Mouse (Mus musculus) MEL (cell line): ENCODE measurements at regions not wholly inside any gene's neighbourhood (a gene's known extent, or its start where the extent isn't known, plus 50 kb on each side); places are given as distances from the start of the nearest gene placed in this dataset.

Experiments used
- DNase-seq: peaks from one replicate; pipeline ENCODE4 v3.0.0; 2011; ENCODE audit warnings: low read depth, low spot score
- H3K27ac ChIP-seq: 2 replicates; pipeline ENCODE4 v1.5.1; 2012; ENCODE audit warnings: low read depth, mild to moderate bottlenecking, control low read depth, low read length, moderate library complexity; ENCODE audit not compliant: control insufficient read depth
- H3K27me3 ChIP-seq, 2 experiments: fragments of 150-350 bp in 1 of 2; sonication (generic) in 1 of 2; 2 replicates each; pipeline ENCODE4 v1.6.1; 2012; ENCODE audit warnings: low read length in 2 of 2, mild to moderate bottlenecking in 2 of 2, improper control_type of control experiment in 1 of 2, moderate library complexity in 1 of 2; ENCODE audit not compliant: insufficient read depth in 2 of 2, control insufficient read depth in 1 of 2
- H3K36me3 ChIP-seq, 2 experiments: 2 replicates each; pipeline ENCODE4 v1.6.1; 2012 to 2014; ENCODE audit warnings: low read length in 2 of 2, improper control_type of control experiment in 1 of 2, inconsistent platforms in 1 of 2, mild to moderate bottlenecking in 1 of 2; ENCODE audit not compliant: insufficient read depth in 2 of 2, control insufficient read depth in 1 of 2
- H3K4me1 ChIP-seq, 2 experiments: fragments of 150-350 bp in 1 of 2; sonication (generic) in 1 of 2; 2 replicates each; pipeline ENCODE4 v1.6.1; 2012; ENCODE audit warnings: low read length in 2 of 2, improper control_type of control experiment in 1 of 2, mild to moderate bottlenecking in 1 of 2; ENCODE audit not compliant: insufficient read depth in 2 of 2, control insufficient read depth in 1 of 2
- H3K4me3 ChIP-seq, 2 experiments: fragments of 150-350 bp in 1 of 2; sonication (generic) in 1 of 2; 2 replicates each; pipeline ENCODE4 v1.5.1; 2012; ENCODE audit warnings: low read depth in 2 of 2, low read length in 2 of 2, mild to moderate bottlenecking in 2 of 2, moderate library complexity in 2 of 2, control low read depth in 1 of 2, improper control_type of control experiment in 1 of 2; ENCODE audit not compliant: control insufficient read depth in 1 of 2, insufficient read depth in 1 of 2
- H3K79me2 ChIP-seq: 2 replicates; pipeline ENCODE4 v1.6.1; 2012; ENCODE audit warnings: mild to moderate bottlenecking, low read length, moderate library complexity; ENCODE audit not compliant: control insufficient read depth, poor library complexity, insufficient read depth
- H3K9ac ChIP-seq: 2 replicates; pipeline ENCODE4 v1.6.1; 2012; ENCODE audit warnings: low read depth, mild to moderate bottlenecking, control low read depth, low read length, moderate library complexity; ENCODE audit not compliant: control insufficient read depth, poor library complexity, severe bottlenecking
- H3K9me3 ChIP-seq: fragments of 150-350 bp; sonication (generic); replicated peaks from 2 replicates; pipeline ENCODE4 v1.6.1; 2012; ENCODE audit warnings: mild to moderate bottlenecking, low read length, improper control_type of control experiment, moderate library complexity; ENCODE audit not compliant: insufficient read depth
- CTCF ChIP-seq, 3 experiments: IDR thresholded peaks in 2 of 3; conservative IDR thresholded peaks in 1 of 3; 2 replicates each; pipeline ENCODE4 v1.5.1; 2011 to 2012; ENCODE audit warnings: low read length in 3 of 3, low read depth in 2 of 3, mild to moderate bottlenecking in 2 of 3, improper control_type of control experiment in 1 of 3, inconsistent platforms in 1 of 3, mixed read lengths in 1 of 3, moderate library complexity in 1 of 3; ENCODE audit not compliant: control insufficient read depth in 1 of 3, insufficient read depth in 1 of 3, poor library complexity in 1 of 3, severe bottlenecking in 1 of 3
- ETS1 ChIP-seq: IDR thresholded peaks from 2 replicates; pipeline ENCODE4 v1.6.1; 2012; ENCODE audit warnings: low read depth, mild to moderate bottlenecking, inconsistent platforms, low read length, improper control_type of control experiment, moderate library complexity
- GABPA ChIP-seq: IDR thresholded peaks from 2 replicates; pipeline ENCODE4 v1.6.1; 2012; ENCODE audit warnings: low read depth, mild to moderate bottlenecking, inconsistent platforms, low read length, improper control_type of control experiment, moderate library complexity
- GATA1 ChIP-seq: IDR thresholded peaks from 2 replicates; pipeline ENCODE4 v1.6.1; 2011; ENCODE audit warnings: low read depth, low read length, improper control_type of control experiment
- HCFC1 ChIP-seq: IDR thresholded peaks from 2 replicates; pipeline ENCODE4 v1.6.1; 2012; ENCODE audit warnings: low read depth, mild to moderate bottlenecking, inconsistent platforms, low read length, improper control_type of control experiment, moderate library complexity
- KAT2A ChIP-seq: conservative IDR thresholded peaks from 2 replicates; pipeline ENCODE4 v1.6.1; 2012; ENCODE audit warnings: low read depth, low read length, improper control_type of control experiment, inconsistent platforms
- MAFK ChIP-seq: IDR thresholded peaks from 2 replicates; pipeline ENCODE4 v1.6.1; 2011; ENCODE audit warnings: low read depth, mild to moderate bottlenecking, low read length, improper control_type of control experiment, borderline replicate concordance
- MAX ChIP-seq: IDR thresholded peaks from 2 replicates; pipeline ENCODE4 v1.6.1; 2011; ENCODE audit warnings: low read length, improper control_type of control experiment
- MEF2A ChIP-seq: IDR thresholded peaks from 2 replicates; pipeline ENCODE4 v1.6.1; 2014; ENCODE audit warnings: low read depth, mild to moderate bottlenecking, inconsistent platforms, low read length, improper control_type of control experiment; ENCODE audit not compliant: poor library complexity, insufficient replicate concordance, severe bottlenecking; ENCODE audit errors: extremely low read depth
- MXI1 ChIP-seq: IDR thresholded peaks from 2 replicates; pipeline ENCODE4 v1.6.1; 2011; ENCODE audit warnings: mild to moderate bottlenecking, low read depth, low read length, improper control_type of control experiment
- MYC ChIP-seq: IDR thresholded peaks from 2 replicates; pipeline ENCODE4 v1.6.1; 2011; ENCODE audit warnings: low read depth, mild to moderate bottlenecking, low read length, improper control_type of control experiment, moderate library complexity
- NELFE ChIP-seq: IDR thresholded peaks from 2 replicates; pipeline ENCODE4 v1.6.1; 2011; ENCODE audit warnings: low read depth, low read length, improper control_type of control experiment
- NRF1 ChIP-seq: IDR thresholded peaks from 2 replicates; pipeline ENCODE4 v1.6.1; 2014; ENCODE audit warnings: low read depth, mild to moderate bottlenecking, inconsistent platforms, low read length, improper control_type of control experiment, moderate library complexity; ENCODE audit not compliant: poor library complexity, insufficient read depth, severe bottlenecking
- POLR2A ChIP-seq, 2 experiments: IDR thresholded peaks; 2 replicates each; pipeline ENCODE4 v1.6.1; 2011 to 2012; ENCODE audit warnings: low read length in 2 of 2, mild to moderate bottlenecking in 2 of 2, control low read depth in 1 of 2, improper control_type of control experiment in 1 of 2, low read depth in 1 of 2, moderate library complexity in 1 of 2; ENCODE audit not compliant: control insufficient read depth in 1 of 2, insufficient read depth in 1 of 2, poor library complexity in 1 of 2
- POLR2AphosphoS2 ChIP-seq: IDR thresholded peaks from 2 replicates; pipeline ENCODE4 v1.6.1; 2011; ENCODE audit warnings: low read length, improper control_type of control experiment
- RAD21 ChIP-seq: IDR thresholded peaks from 2 replicates; pipeline ENCODE4 v1.6.1; 2011; ENCODE audit warnings: mild to moderate bottlenecking, low read depth, low read length, improper control_type of control experiment
- SIN3A ChIP-seq: IDR thresholded peaks from 2 replicates; pipeline ENCODE4 v1.6.1; 2012; ENCODE audit warnings: low read length, improper control_type of control experiment, inconsistent platforms
- SMC3 ChIP-seq: IDR thresholded peaks from 2 replicates; pipeline ENCODE4 v1.6.1; 2011; ENCODE audit warnings: low read depth, low read length, improper control_type of control experiment
- UBTF ChIP-seq: IDR thresholded peaks from 2 replicates; pipeline ENCODE4 v1.6.1; 2012; ENCODE audit warnings: low read depth, mild to moderate bottlenecking, inconsistent platforms, low read length, improper control_type of control experiment, moderate library complexity, borderline replicate concordance; ENCODE audit not compliant: insufficient read depth
- USF1 ChIP-seq: IDR thresholded peaks from 2 replicates; pipeline ENCODE4 v1.6.1; 2014; ENCODE audit warnings: low read depth, mild to moderate bottlenecking, inconsistent platforms, low read length, improper control_type of control experiment, moderate library complexity
- USF2 ChIP-seq, 2 experiments: IDR thresholded peaks; 2 replicates each; pipeline ENCODE4 v1.6.1; 2011 to 2012; ENCODE audit warnings: improper control_type of control experiment in 2 of 2, low read length in 2 of 2, borderline replicate concordance in 1 of 2, inconsistent platforms in 1 of 2, low read depth in 1 of 2, mild to moderate bottlenecking in 1 of 2; ENCODE audit not compliant: insufficient read depth in 1 of 2

- Histone ChIP-seq H3K27me3 (peaks cover 0 to 3% of the 10 kb centered on the region in 2 experiments; a peak in 3 of 4 replicates), H3K4me3 (no peak overlapping the region), H3K9me3 (no peaks in the 10 kb centered on the region), H3K4me1 (no peaks in the 10 kb centered on the region), H3K36me3 (no peaks in the 10 kb centered on the region), H3K9ac (no peak overlapping the region), H3K79me2 (no peaks in the 10 kb centered on the region), H3K27ac (no peak overlapping the region)
- no peak for DNase-seq
- TF ChIP-seq SMC3 (no peak), USF1 (no peak), MAX (no peak), RAD21 (no peak), HCFC1 (no peak), MAFK (no peak), USF2 (IDR thresholded peaks at IDR 0.05; ENCODE audit: borderline replicate concordance in 1 of 2, insufficient read depth in 1 of 2, low read depth in 1 of 2, low read length in 2 of 2) (no peak), GABPA (no peak), GATA1 (no peak), POLR2AphosphoS2 (no peak), MYC (no peak), NRF1 (no peak), KAT2A (no peak), UBTF (no peak), SIN3A (no peak), MXI1 (no peak), POLR2A (IDR thresholded peaks at IDR 0.05; ENCODE audit: control insufficient read depth in 1 of 2, insufficient read depth in 1 of 2, low read depth in 1 of 2, low read length in 2 of 2, poor library complexity in 1 of 2) (no peak)
Measured at GRCm38 (mm10) chr1:13467174-13467573, 2053.3 kb downstream of the A830018L16Rik start.

- TF ChIP-seq CTCF (IDR thresholded peaks at IDR 0.05 in 2 of 3, conservative IDR thresholded peaks at IDR 0.05 in 1 of 3; ENCODE audit: control insufficient read depth in 1 of 3, insufficient read depth in 1 of 3, low read depth in 2 of 3, low read length in 3 of 3, poor library complexity in 1 of 3, severe bottlenecking in 1 of 3), result no peak
- TF ChIP-seq SMC3, result no peak
- TF ChIP-seq ETS1, result no peak
- TF ChIP-seq SIN3A, result no peak
- TF ChIP-seq MAFK, result no peak
- TF ChIP-seq MYC, result no peak
- TF ChIP-seq NELFE, result no peak
- no peak for TF ChIP-seq MEF2A
- Histone ChIP-seq H3K27me3 (peaks cover 0 to 3% of the 10 kb centered on the region in 2 experiments; a peak in 3 of 4 replicates), H3K4me3 (no peak overlapping the region), H3K9me3 (no peaks in the 10 kb centered on the region), H3K27ac (no peak overlapping the region), H3K79me2 (no peaks in the 10 kb centered on the region), H3K9ac (no peak overlapping the region), H3K4me1 (no peaks in the 10 kb centered on the region), H3K36me3 (no peaks in the 10 kb centered on the region)
- DNase-seq, result no peak
Measured at GRCm38 (mm10) chr1:13467886-13468630, 2054.2 kb downstream of the A830018L16Rik start.
